8 mouse cellular contexts compared by ENCODE assay signal in the genomic region with DNA sequence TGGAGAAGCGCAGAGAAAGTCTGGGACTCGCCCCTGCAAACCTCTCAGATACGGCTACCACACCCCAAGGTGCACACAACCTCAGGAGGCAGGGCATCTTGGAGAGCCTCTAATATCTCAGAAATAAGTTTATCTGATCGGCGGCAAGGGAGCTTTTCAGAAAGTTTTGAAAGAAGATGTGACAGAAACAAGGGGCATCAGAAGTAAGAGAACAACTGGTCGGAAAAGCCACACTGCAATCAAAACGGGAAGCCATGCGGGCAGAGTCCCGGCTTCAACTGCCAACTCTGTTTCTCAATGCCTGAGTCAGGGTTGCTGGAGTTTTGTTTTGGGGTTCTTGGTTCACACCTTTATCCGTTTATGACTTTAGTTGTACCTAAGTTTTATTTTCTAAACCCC. TPM values are rescaled to one million over a fixed set of nuclear protein-coding genes. Genes with fewer than 3 reads are reported as not detected.
DNase-seq lines count a peak whose midpoint lies in the region; ATAC-seq and TF ChIP-seq lines count a peak whose summit lies in the region.

No protein-coding gene starts in this region.

- ATAC-seq in erythroid progenitor cell, adult 5-6 weeks (replicated peaks; ENCODE audit: low FRiP score, poor library complexity, severe bottlenecking) = no peak

- H3K9me3 ChIP-seq in ES-Bruce4 (replicated peaks; ENCODE audit: control insufficient read depth, insufficient read depth, low read length, poor library complexity, severe bottlenecking) = no peaks in the 10 kb centered on the region

- H3K4me3 ChIP-seq in ES-Bruce4 (ENCODE audit: low read depth, low read length) (peak overlapping the region; percentile 84; the same call in 1 of the 2 replicates), macrophage (ENCODE audit: inconsistent target) (peak overlapping the region; percentile 71)

- no peak for TF ChIP-seq POLR2A in ES-Bruce4 (IDR thresholded peaks at IDR 0.05; ENCODE audit: insufficient read depth, low read length)

- TF ChIP-seq EP300 in ES-Bruce4 (IDR thresholded peaks at IDR 0.05; ENCODE audit: insufficient read depth, low read depth, low read length) = no peak

- peaks cover 59% of the 10 kb centered on the region for H3K79me2 ChIP-seq in macrophage (ENCODE audit: inconsistent target)

- no peak for TF ChIP-seq CTCF in ES-Bruce4 (IDR thresholded peaks at IDR 0.05; ENCODE audit: low read depth, low read length)

- intact Hi-C loops in heart, postnatal 10 days (cut with DNase I) = loop anchor here (1.0 to 2.0 kb wide), 3 partner anchors 22 to 44 kb away; no protein-coding TSS in a partner anchor

- 4% methylated on average over 10 of the region's 10 CpGs for whole genome bisulfite sequencing in macrophage (ENCODE audit: missing documents)

- DNase-seq in heart, adult 11 months = peak; percentile 93
- no peak for DNase-seq in heart, adult 9 months (ENCODE audit: low spot score in 2 of 2)
- DNase-seq in heart, postnatal 10 days = peak; percentile 49 to 54
- DNase-seq in retina, postnatal 1 day = no peak
- DNase-seq in MN1 (ENCODE audit: low spot score) = no peak

- no peaks in the 10 kb centered on the region for H3K27me3 ChIP-seq in ES-Bruce4 (ENCODE audit: control insufficient read depth, insufficient read depth, low read length, poor library complexity, severe bottlenecking)

- no peak overlapping the region for H3K27ac ChIP-seq in ES-Bruce4 (ENCODE audit: insufficient read depth, low read length)
- H3K27ac ChIP-seq in macrophage = peak overlapping the region; percentile 79

- H3K4me1 ChIP-seq in ES-Bruce4 (ENCODE audit: control insufficient read depth, insufficient read depth, low read length) = no peaks in the 10 kb centered on the region

- peak overlapping the region; percentile 66 for H3K9ac ChIP-seq in ES-Bruce4 (ENCODE audit: low read depth, poor library complexity, severe bottlenecking)

- H3K36me3 ChIP-seq in ES-Bruce4 (ENCODE audit: control insufficient read depth, insufficient read depth, low read length, poor library complexity, severe bottlenecking) (no peaks in the 10 kb centered on the region), macrophage (ENCODE audit: inconsistent target) (no peaks in the 10 kb centered on the region)

RNA-seq across cellular contexts. Expression of gene Rcsd1, which starts 2.3 kb away (rescaled TPM):
- 2.0 and 2.7 TPM in 2 replicates for polyA plus RNA-seq in ES-Bruce4 (2011; ENCODE audit: insufficient read depth, insufficient read length, low read depth, missing spikeins)
- 100 to 1,000 TPM; 112 to 114 TPM for total RNA-seq in heart, postnatal 10 days (2021)
- 100 to 1,000 TPM in 13 of 26 experiments, 10 to 100 TPM in 13; 33.2 to 495 (median 91.1) TPM for total RNA-seq in macrophage (2018; cell fraction: chromatin; rRNA removed)
- total RNA-seq in macrophage (2018; cell fraction: cytosol; rRNA removed) = 100 to 1,000 TPM in 2 of 26 experiments, 10 to 100 TPM in 24; 28.4 to 135 (median 32.6) TPM
- 100 to 1,000 TPM in 13 of 26 experiments, 10 to 100 TPM in 13; 41.9 to 410 (median 106) TPM for total RNA-seq in macrophage (2018; cell fraction: nucleus; rRNA removed)
- 32.5 to 46.6 TPM (median 34.4 TPM) in 3 replicates for polyA plus RNA-seq in macrophage (2018)
- total RNA-seq in erythroid progenitor cell, adult 5-6 weeks (2015; ENCODE audit: low replicate concordance) = 8.8 and 9.4 TPM in 2 replicates
- total RNA-seq in erythroid progenitor cell, adult 5-6 weeks (2017; ENCODE audit: low replicate concordance) = 19.9 and 23.1 TPM in 2 replicates

RNA-seq across cellular contexts. Expression of gene Creg1, which starts 56.3 kb away (rescaled TPM):
- 18.4 and 27.0 TPM in 2 replicates for polyA plus RNA-seq in ES-Bruce4 (2011; ENCODE audit: insufficient read depth, insufficient read length, low read depth, missing spikeins)
- 10 to 100 TPM; 34.8 to 36.1 TPM for total RNA-seq in heart, postnatal 10 days (2021)
- total RNA-seq in macrophage (2018; cell fraction: chromatin; rRNA removed) = 100 to 1,000 TPM in 3 of 26 experiments, 10 to 100 TPM in 23; 17.4 to 124 (median 36.1) TPM
- 100 to 1,000 TPM; 262 to 745 (median 448) TPM for total RNA-seq in macrophage (2018; cell fraction: cytosol; rRNA removed)
- total RNA-seq in macrophage (2018; cell fraction: nucleus; rRNA removed) = 100 to 1,000 TPM in 25 of 26 experiments, 10 to 100 TPM in 1; 72.5 to 401 (median 197) TPM
- 629 to 1,120 TPM (median 845 TPM) in 3 replicates for polyA plus RNA-seq in macrophage (2018)
- total RNA-seq in erythroid progenitor cell, adult 5-6 weeks (2015; ENCODE audit: low replicate concordance) = 514 and 545 TPM in 2 replicates
- 329 and 433 TPM in 2 replicates for total RNA-seq in erythroid progenitor cell, adult 5-6 weeks (2017; ENCODE audit: low replicate concordance)

Comparison
In these comparisons a context has a peak if more than half of its experiments do, and no peak if none do; other contexts are left out.
1. DNase-seq: peak in heart, adult 11 months (single experiment) and heart, postnatal 10 days (2 of 2); none in heart, adult 9 months (0 of 2), retina, postnatal 1 day (single experiment) and MN1 (single experiment).
2. RNA of gene Rcsd1, which starts 2.3 kb away (total RNA-seq): 112 to 114 TPM in heart, postnatal 10 days; 8.8 to 23.1 TPM in erythroid progenitor cell, adult 5-6 weeks; every median in the first group is over 4 times any median in the second.
3. RNA of gene Creg1, which starts 56.3 kb away (total RNA-seq): 329 to 545 TPM in erythroid progenitor cell, adult 5-6 weeks; 34.8 to 36.1 TPM in heart, postnatal 10 days; every median in the first group is over 4 times any median in the second.